Mouse (Mus musculus) liver, embryonic 14.5 days (tissue): ENCODE measurements around the gene Smc1b. TPM values are rescaled to one million over a fixed set of nuclear protein-coding genes. Genes with fewer than 3 reads are reported as not detected.

Experiments
- ATAC-seq: fragments of 200-750 bp; cut with Nextera tagmentation; 2 replicates; pipeline ENCODE4 v1.8.0; 2017; ENCODE audit warnings: moderate number of reproducible peaks, mild to moderate bottlenecking, moderate library complexity; ENCODE audit not compliant: insufficient read depth
- DNase-seq, 3 experiments: peaks; one replicate each; pipeline ENCODE4 v3.0.0-alpha.2; 2012 to 2013; ENCODE audit warnings: low read depth in 3 of 3, low spot score in 3 of 3
- H3K27ac ChIP-seq: fragments of 300-500 bp; sonication (generic); 2 replicates; pipeline ENCODE4 v1.5.1; 2014; ENCODE audit warnings: moderate library complexity, mild to moderate bottlenecking, control low read depth, inconsistent platforms
- H3K27me3 ChIP-seq: fragments of 300-500 bp; sonication (generic); 2 replicates; pipeline ENCODE4 v1.6.1; 2014; ENCODE audit warnings: mild to moderate bottlenecking, low read length, moderate library complexity; ENCODE audit not compliant: control insufficient read depth, insufficient read depth
- H3K36me3 ChIP-seq: fragments of 300-500 bp; sonication (generic); replicated peaks from 2 replicates; pipeline ENCODE4 v1.6.1; 2014; ENCODE audit warnings: low read depth; ENCODE audit not compliant: control insufficient read depth, insufficient read depth
- H3K4me1 ChIP-seq, 2 experiments: fragments of 200-500 bp in 1 of 2; fragments of 300-500 bp in 1 of 2; sonication (generic) in 1 of 2; replicated peaks; 2 replicates each; pipeline ENCODE4 v1.6.1; 2012 to 2014; ENCODE audit warnings: antibody characterized with exemption in 1 of 2, inconsistent platforms in 1 of 2, low read length in 1 of 2; ENCODE audit not compliant: control insufficient read depth in 2 of 2, insufficient read depth in 2 of 2
- H3K4me2 ChIP-seq: fragments of 300-500 bp; sonication (generic); 2 replicates; pipeline ENCODE4 v1.6.1; 2014; ENCODE audit warnings: low read depth, mild to moderate bottlenecking, control low read depth, moderate library complexity
- H3K4me3 ChIP-seq, 2 experiments: fragments of 200-500 bp in 1 of 2; fragments of 300-500 bp in 1 of 2; sonication (generic) in 1 of 2; 2 replicates each; pipeline ENCODE4 v1.5.1; 2012 to 2014; ENCODE audit warnings: low read depth in 2 of 2, low read length in 2 of 2, mild to moderate bottlenecking in 2 of 2, control low read depth in 1 of 2, inconsistent platforms in 1 of 2, moderate library complexity in 1 of 2; ENCODE audit not compliant: insufficient read depth in 1 of 2
- H3K9ac ChIP-seq: fragments of 300-500 bp; sonication (generic); replicated peaks from 2 replicates; pipeline ENCODE4 v1.6.1; 2014; ENCODE audit warnings: mild to moderate bottlenecking, control low read depth, moderate library complexity
- H3K9me3 ChIP-seq: fragments of 300-500 bp; sonication (generic); 2 replicates; pipeline ENCODE4 v1.6.1; 2016; ENCODE audit warnings: low read length, mixed read lengths; ENCODE audit not compliant: control insufficient read depth
- CTCF ChIP-seq: IDR thresholded peaks from 2 replicates; pipeline ENCODE4 v1.5.1; 2016; ENCODE audit warnings: antibody characterized with exemption, low read depth, control low read depth
- EP300 ChIP-seq: IDR thresholded peaks from 2 replicates; pipeline ENCODE4 v1.6.1; 2016; ENCODE audit warnings: antibody characterized with exemption, low read depth
- WGBS: fragments of 180-500 bp; shearing (Covaris S2); extraction: QIAGEN DNeasy Blood & Tissue Kit; methylation state at CpG from one replicate; pipeline ENCODE4 v1.1.7; 2014; ENCODE audit not compliant: insufficient replicate concordance; 5-methylcytosine and 5-hydroxymethylcytosine counted together
- polyA plus RNA-seq, 2 experiments: library from polyadenylated mRNA; depleted of rRNA in 1 of 2; stranded (reverse) in 1 of 2; unstranded in 1 of 2; fragments of >200 nt; fragmentation: Nextera tagmentation in 1 of 2; extraction: Ambion mirVana in 1 of 2; gene quantifications; 2 replicates each; pipeline versions ENCODE4 v1.2.1 to v1.2.3; 2012 to 2014

Gene Smc1b
- polyA plus RNA-seq, 2 experiments, result 0.25 TPM

GRCm38 (mm10) chr15:85151433-85151918, 19.7 kb upstream of the Smc1b start:
- Histone ChIP-seq H3K4me2 (no peak overlapping the region), H3K9me3 (no peaks in the 10 kb centered on the region), H3K27ac (no peak overlapping the region), H3K4me1 (no peaks in the 10 kb centered on the region), H3K4me3 (no peak overlapping the region), H3K27me3 (no peaks in the 10 kb centered on the region), H3K36me3 (no peaks in the 10 kb centered on the region), H3K9ac (no peak overlapping the region)
- WGBS, result 25% methylated on average over 13 of the region's 13 CpGs
- no peak for DNase-seq
- TF ChIP-seq CTCF (peak; percentile 92), EP300 (no peak)
- ATAC-seq, result no peak

- no peak overlapping the region for H3K4me3 ChIP-seq
- no peaks in the 10 kb centered on the region for H3K9me3 ChIP-seq
- no peaks in the 10 kb centered on the region for H3K4me1 ChIP-seq
- ATAC-seq (no peak), DNase-seq (no peak)
- WGBS, result 70% methylated on average over 5 of the region's 5 CpGs
- no peak overlapping the region for H3K4me2 ChIP-seq
- H3K27ac ChIP-seq, result no peak overlapping the region
- TF ChIP-seq CTCF (no peak), EP300 (no peak)
- H3K36me3 ChIP-seq, result no peaks in the 10 kb centered on the region
- no peak overlapping the region for H3K9ac ChIP-seq
- H3K27me3 ChIP-seq, result no peaks in the 10 kb centered on the region
These were observed 12.5 kb upstream of the Smc1b start for GRCm38 (mm10) chr15:85144249-85144648.

- H3K4me1 ChIP-seq, result no peaks in the 10 kb centered on the region
- no peak overlapping the region for H3K27ac ChIP-seq
- TF ChIP-seq CTCF (peak; percentile 40), EP300 (no peak)
- no peaks in the 10 kb centered on the region for H3K27me3 ChIP-seq
- 85% methylated on average over 1 of the region's 1 CpGs for WGBS
- H3K9ac ChIP-seq, result no peak overlapping the region
- DNase-seq (no peak), ATAC-seq (no peak)
- H3K4me2 ChIP-seq, result no peak overlapping the region
- H3K36me3 ChIP-seq, result no peaks in the 10 kb centered on the region
- H3K9me3 ChIP-seq, result no peaks in the 10 kb centered on the region
- H3K4me3 ChIP-seq, result no peak overlapping the region
These were observed 12.0 kb upstream of the Smc1b start for GRCm38 (mm10) chr15:85143747-85144146.

- Histone ChIP-seq H3K4me3 (no peak overlapping the region), H3K27ac (no peak overlapping the region), H3K4me1 (no peaks in the 10 kb centered on the region), H3K4me2 (no peak overlapping the region), H3K27me3 (no peaks in the 10 kb centered on the region), H3K36me3 (no peaks in the 10 kb centered on the region), H3K9me3 (no peaks in the 10 kb centered on the region), H3K9ac (no peak overlapping the region)
- WGBS, result 73% methylated on average over 11 of the region's 11 CpGs
- DNase-seq, result no peak
- TF ChIP-seq EP300, result no peak
- no peak for TF ChIP-seq CTCF
- no peak for ATAC-seq
These were observed 11.4 kb upstream of the Smc1b start for GRCm38 (mm10) chr15:85143161-85143560.

- Histone ChIP-seq H3K27ac (no peak overlapping the region), H3K4me1 (no peaks in the 10 kb centered on the region), H3K27me3 (no peaks in the 10 kb centered on the region), H3K9me3 (no peaks in the 10 kb centered on the region), H3K9ac (no peak overlapping the region), H3K4me2 (no peak overlapping the region), H3K4me3 (no peak overlapping the region), H3K36me3 (no peaks in the 10 kb centered on the region)
- 46% methylated on average over 2 of the region's 2 CpGs for WGBS
- DNase-seq (no peak), ATAC-seq (no peak)
- TF ChIP-seq CTCF (no peak), EP300 (no peak)
These were observed 10.7 kb upstream of the Smc1b start for GRCm38 (mm10) chr15:85142441-85142840.
